Mouse (Mus musculus): ENCODE data around the gene Slc11a1. TPM values are rescaled to one million over a fixed set of nuclear protein-coding genes. Genes with fewer than 3 reads are reported as not detected.
"Not testable (repeated sequence)": the region's sequence is repeated elsewhere in the genome, so short reads cannot be mapped to it uniquely, and the experiment has no call there.

The Slc11a1 gene
- polyA plus RNA-seq, 1 experiment from 2014 or later = 3.4 TPM

DNA sequence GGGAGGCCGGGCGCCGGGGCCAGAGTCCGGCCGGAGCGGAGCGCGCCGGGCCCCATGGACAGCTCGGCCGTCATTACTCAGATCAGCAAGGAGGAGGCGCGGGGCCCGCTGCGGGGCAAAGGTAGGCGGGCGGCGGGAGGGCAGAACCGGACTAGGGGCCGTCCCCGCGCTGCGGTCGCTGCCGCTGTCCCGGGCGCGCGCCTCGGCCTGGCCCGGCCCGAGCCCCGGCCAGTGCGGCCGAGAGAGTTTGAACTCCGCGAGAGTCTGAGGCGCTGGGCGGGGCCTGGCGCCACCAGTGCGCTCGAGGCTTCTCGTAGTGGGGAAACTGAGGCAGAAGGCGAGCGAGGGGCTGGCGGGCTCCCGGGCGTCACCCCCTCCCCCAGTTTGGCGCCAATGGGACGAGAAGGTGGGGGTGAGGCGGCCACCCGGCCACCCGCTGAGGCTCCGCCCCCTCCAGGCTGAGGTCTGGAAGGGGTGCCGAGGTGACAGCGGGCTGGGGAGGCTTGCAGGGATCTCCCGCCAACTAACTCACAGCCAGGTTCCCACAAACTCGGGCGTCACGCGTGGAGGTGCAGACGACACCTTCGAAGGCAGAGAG lies 16.9 kb downstream of the Slc11a1 start:
- peak overlapping the region; percentile 72 for H3K4me3 ChIP-seq
- H3K4me2 ChIP-seq = peak overlapping the region; percentile 93
- H3K4me1 ChIP-seq (replicated peaks) = peaks cover 39% of the 10 kb centered on the region
- WGBS = under 1% methylated on average over 57 of the region's 63 CpGs
- peak overlapping the region; percentile 57 for H3K9ac ChIP-seq
- 0 out of 2 replicates have a peak, but pooled peaks cover 4% of the 10 kb centered on the region for H3K27me3 ChIP-seq
- peak; percentile 14; the same call in 1 of the 2 replicates for ATAC-seq (ENCODE audit: low FRiP score, low read depth)
- H3K27ac ChIP-seq (replicated peaks) = peak overlapping the region; percentile 75
- no peaks in the 10 kb centered on the region for H3K9me3 ChIP-seq
- H3K36me3 ChIP-seq = peaks cover 4% of the 10 kb centered on the region; the same call in 1 of the 2 replicates

GRCm38 (mm10) chr1:74392446-74392994 lies 17.5 kb downstream of the Slc11a1 start:
- peaks cover 40% of the 10 kb centered on the region for H3K4me1 ChIP-seq (replicated peaks)
- WGBS = 3% methylated on average over 16 of the region's 16 CpGs
- peak overlapping the region; percentile 93 for H3K4me2 ChIP-seq
- H3K27me3 ChIP-seq = 0 out of 2 replicates have a peak, but pooled peaks cover 4% of the 10 kb centered on the region
- H3K27ac ChIP-seq (replicated peaks) = peak overlapping the region; percentile 75
- peak overlapping the region; percentile 57 for H3K9ac ChIP-seq
- ATAC-seq (ENCODE audit: low FRiP score, low read depth) = no peak
- peaks cover 4% of the 10 kb centered on the region; the same call in 1 of the 2 replicates for H3K36me3 ChIP-seq
- peak overlapping the region; percentile 72 for H3K4me3 ChIP-seq
- no peaks in the 10 kb centered on the region for H3K9me3 ChIP-seq

DNA sequence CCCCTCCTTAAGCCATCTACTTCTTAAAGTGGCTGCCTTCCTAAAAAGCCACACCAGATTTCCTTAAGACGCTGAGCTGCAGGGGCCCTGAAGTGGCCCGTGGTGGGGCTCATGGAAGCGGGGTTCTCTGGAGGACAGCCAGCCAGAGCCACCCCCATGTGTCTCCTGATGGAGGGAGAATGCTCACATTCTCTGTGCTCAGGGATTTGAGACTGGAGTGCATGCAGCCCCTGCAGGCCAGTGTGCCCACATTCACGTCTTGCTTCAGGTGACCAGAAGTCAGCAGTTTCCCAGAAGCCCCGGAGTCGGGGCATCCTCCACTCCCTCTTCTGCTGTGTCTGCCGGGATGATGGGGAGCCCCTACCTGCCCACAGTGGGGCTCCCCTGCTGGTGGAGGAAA lies 18.0 kb downstream of the Slc11a1 start:
- Histone ChIP-seq H3K36me3 (peaks cover 4% of the 10 kb centered on the region; the same call in 1 of the 2 replicates), H3K27ac (replicated peaks) (no peak overlapping the region), H3K9ac (peak overlapping the region; percentile 57), H3K4me3 (peak overlapping the region; percentile 72), H3K27me3 (0 out of 2 replicates have a peak, but pooled peaks cover 4% of the 10 kb centered on the region), H3K4me2 (peak overlapping the region; percentile 93), H3K9me3 (no peaks in the 10 kb centered on the region), H3K4me1 (replicated peaks) (peaks cover 43% of the 10 kb centered on the region)
- 46% methylated on average over 7 of the region's 7 CpGs for WGBS
- ATAC-seq (ENCODE audit: low FRiP score, low read depth) = no peak

GRCm38 (mm10) chr1:74393697-74394096 lies 18.7 kb downstream of the Slc11a1 start:
- H3K4me2 ChIP-seq = peak overlapping the region; percentile 93; the same call in 1 of the 2 replicates
- WGBS = 86% methylated on average over 9 of the region's 9 CpGs
- 0 out of 2 replicates have a peak, but pooled peaks cover 4% of the 10 kb centered on the region for H3K27me3 ChIP-seq
- no peak overlapping the region for H3K9ac ChIP-seq
- ATAC-seq (ENCODE audit: low FRiP score, low read depth) = no peak
- H3K36me3 ChIP-seq = peaks cover 4% of the 10 kb centered on the region; the same call in 1 of the 2 replicates
- no peak overlapping the region for H3K27ac ChIP-seq (replicated peaks)
- no peak overlapping the region for H3K4me3 ChIP-seq
- H3K4me1 ChIP-seq (replicated peaks) = peaks cover 48% of the 10 kb centered on the region
- H3K9me3 ChIP-seq = no peaks in the 10 kb centered on the region

DNA sequence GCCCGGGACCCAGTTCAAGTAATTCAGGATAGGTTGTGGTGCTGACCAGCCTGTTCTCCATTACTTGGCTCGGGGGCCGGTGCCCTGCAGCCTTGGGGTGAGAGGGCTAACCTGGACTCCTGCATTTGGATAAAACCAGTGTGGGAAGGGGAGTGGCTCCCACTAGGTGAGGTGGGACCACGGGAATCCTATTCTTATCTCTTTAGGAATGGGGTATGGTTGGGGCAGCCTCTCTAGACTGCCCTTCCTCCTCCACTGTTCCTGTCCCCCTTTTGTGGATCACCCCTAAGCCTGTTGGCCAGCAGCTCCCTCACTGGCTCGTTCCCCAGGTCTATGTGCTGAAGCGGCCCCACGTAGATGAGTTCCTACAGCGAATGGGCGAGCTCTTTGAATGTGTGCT lies 19.3 kb downstream of the Slc11a1 start:
- Histone ChIP-seq H3K4me1 (replicated peaks) (peaks cover 48% of the 10 kb centered on the region), H3K9me3 (no peaks in the 10 kb centered on the region), H3K9ac (no peak overlapping the region), H3K4me3 (no peak overlapping the region), H3K4me2 (no peak overlapping the region), H3K27ac (replicated peaks) (no peak overlapping the region), H3K27me3 (0 out of 2 replicates have a peak, but pooled peaks cover 4% of the 10 kb centered on the region), H3K36me3 (peaks cover 4% of the 10 kb centered on the region; the same call in 1 of the 2 replicates)
- no peak for ATAC-seq (ENCODE audit: low FRiP score, low read depth)
- WGBS = 93% methylated on average over 9 of the region's 9 CpGs

DNA sequence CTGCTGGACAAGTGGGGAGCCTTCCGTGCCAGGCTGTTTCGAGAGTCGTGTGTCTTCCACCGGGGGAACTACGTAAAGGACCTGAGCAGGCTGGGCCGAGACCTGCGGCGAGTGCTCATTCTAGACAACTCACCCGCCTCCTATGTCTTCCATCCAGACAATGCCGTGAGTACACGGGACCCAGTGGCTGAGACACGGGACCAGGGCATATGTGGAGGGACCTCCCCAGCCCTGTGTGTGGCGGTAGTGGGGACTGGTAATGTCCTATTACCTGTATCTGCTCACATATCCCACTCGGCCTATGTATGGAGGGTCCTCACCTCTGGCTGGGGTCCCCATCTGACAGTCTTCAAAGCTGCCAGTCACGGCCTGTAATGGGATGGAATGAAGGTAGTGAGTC lies 19.9 kb downstream of the Slc11a1 start:
- Histone ChIP-seq H3K4me2 (no peak overlapping the region), H3K27ac (replicated peaks) (no peak overlapping the region), H3K36me3 (peaks cover 4% of the 10 kb centered on the region; the same call in 1 of the 2 replicates), H3K4me1 (replicated peaks) (peaks cover 45% of the 10 kb centered on the region), H3K9me3 (no peaks in the 10 kb centered on the region), H3K4me3 (no peak overlapping the region), H3K27me3 (0 out of 2 replicates have a peak, but pooled peaks cover 4% of the 10 kb centered on the region), H3K9ac (no peak overlapping the region)
- WGBS = 90% methylated on average over 15 of the region's 15 CpGs
- ATAC-seq (ENCODE audit: low FRiP score, low read depth) = no peak

DNA sequence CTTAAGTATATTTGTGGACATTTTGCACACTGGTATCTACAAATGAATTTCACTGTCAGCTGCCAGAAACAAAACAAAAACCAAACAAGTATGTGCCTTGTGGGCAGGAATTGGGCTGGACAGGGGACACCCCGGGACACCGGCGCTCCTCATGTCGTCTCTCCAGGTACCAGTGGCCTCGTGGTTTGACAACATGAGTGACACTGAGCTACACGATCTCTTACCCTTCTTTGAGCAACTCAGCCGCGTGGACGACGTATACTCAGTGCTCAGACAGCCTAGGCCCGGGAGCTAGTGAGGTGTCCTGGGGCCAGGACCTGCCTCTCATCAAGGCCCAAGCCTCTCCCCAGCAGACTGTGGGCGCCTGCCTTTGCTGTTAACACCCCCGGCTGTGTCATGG lies 20.3 kb downstream of the Slc11a1 start:
- ATAC-seq (ENCODE audit: low FRiP score, low read depth) = no peak
- WGBS = 87% methylated on average over 12 of the region's 13 CpGs

DNA sequence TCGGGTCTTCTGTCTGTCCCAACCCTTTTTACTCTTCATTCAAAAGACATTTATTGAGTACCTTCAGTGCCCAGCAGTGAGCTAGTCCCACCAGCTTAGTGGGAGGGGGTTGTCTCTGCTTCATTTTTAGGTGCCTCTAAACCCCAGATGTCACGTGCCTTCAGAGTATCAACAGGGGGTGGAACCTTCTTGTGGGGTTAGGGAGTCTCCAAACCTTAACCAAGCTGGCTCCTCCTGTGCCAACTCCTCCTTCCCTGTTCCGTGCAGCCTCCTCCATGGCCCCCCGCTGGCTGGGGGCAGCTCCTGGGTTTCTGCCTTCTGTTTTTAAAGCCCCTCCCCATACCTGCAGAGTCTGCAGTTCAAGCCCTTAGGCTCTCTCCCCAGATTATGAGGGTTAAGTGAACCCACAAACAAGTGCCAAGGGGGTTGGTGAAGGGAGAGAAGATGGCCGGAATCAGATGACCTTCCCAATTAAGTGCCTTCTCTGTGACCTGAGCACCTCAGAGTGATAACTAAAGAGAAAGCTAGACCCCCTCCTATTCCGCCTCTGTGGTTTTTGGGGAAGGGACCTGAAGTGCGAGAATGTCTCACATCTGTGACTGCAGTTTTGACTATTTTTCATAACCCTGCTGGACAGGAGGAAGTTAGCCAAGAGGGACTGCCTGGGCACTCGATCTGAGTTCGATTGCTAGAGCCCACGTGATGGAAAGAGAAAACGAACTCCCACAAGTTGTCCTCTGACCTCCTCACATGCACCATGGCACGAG lies 21.6 kb downstream of the Slc11a1 start:
- H3K36me3 ChIP-seq; H3K27me3 ChIP-seq; ATAC-seq (ENCODE audit: low FRiP score, low read depth); H3K9me3 ChIP-seq: not testable (repeated sequence)
- peak overlapping the region; percentile 96 for H3K4me2 ChIP-seq
- peak overlapping the region; percentile 55 for H3K4me3 ChIP-seq
- peaks cover 34% of the 10 kb centered on the region for H3K4me1 ChIP-seq (replicated peaks)
- H3K27ac ChIP-seq (replicated peaks) = peak overlapping the region; percentile 62; the same call in 1 of the 2 replicates
- WGBS = 11% methylated on average over 12 of the region's 12 CpGs
- peak overlapping the region; percentile 48; the same call in 1 of the 2 replicates for H3K9ac ChIP-seq

More for the DNA sequence above, 20.3 kb downstream of the Slc11a1 start:
- Histone ChIP-seq H3K36me3 (peaks cover 4% of the 10 kb centered on the region; the same call in 1 of the 2 replicates), H3K4me2 (no peak overlapping the region), H3K4me3 (no peak overlapping the region), H3K4me1 (replicated peaks) (peaks cover 40% of the 10 kb centered on the region), H3K27me3 (0 out of 2 replicates have a peak, but pooled peaks cover 4% of the 10 kb centered on the region), H3K27ac (replicated peaks) (no peak overlapping the region), H3K9me3 (no peaks in the 10 kb centered on the region), H3K9ac (no peak overlapping the region)

DNA sequence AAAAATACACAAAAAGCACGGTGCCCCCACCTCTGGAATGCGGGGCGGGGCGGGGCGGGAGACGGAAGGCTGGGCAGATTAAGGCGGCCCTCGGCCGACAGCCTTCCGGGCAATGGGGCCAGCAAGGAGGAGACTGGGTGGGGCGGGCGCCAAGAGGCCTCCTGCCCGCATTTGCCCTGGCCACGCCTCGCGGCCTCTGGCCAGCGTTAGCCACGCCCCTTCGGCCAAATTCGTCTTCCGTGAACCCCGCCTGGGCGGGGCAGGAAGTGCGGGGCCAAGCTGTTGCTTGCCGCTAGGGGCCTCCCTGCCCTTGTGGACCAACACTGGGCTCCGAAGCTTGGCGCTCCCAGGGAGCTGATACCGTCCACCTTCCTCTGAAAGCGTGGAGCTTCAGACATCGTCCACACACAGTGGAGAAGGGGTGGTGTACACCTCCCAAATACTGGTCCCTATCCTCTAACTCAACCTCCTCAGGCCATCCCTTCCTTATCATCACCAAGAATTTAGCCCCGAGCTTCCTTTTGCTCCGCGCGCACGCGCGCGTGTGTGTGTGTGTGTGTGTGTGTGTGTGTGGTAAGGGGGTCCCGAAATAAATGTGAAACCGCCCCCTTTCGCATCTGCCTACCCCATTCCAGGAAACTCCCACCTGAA lies 22.4 kb downstream of the Slc11a1 start:
- peak; percentile 87 for ATAC-seq (ENCODE audit: low FRiP score, low read depth)
- peaks cover 4% of the 10 kb centered on the region; the same call in 1 of the 2 replicates for H3K36me3 ChIP-seq
- H3K4me3 ChIP-seq = peak overlapping the region; percentile 55
- no peaks in the 10 kb centered on the region for H3K9me3 ChIP-seq
- H3K27ac ChIP-seq (replicated peaks) = peak overlapping the region; percentile 62
- no peaks in the 10 kb centered on the region for H3K27me3 ChIP-seq
- peaks cover 28% of the 10 kb centered on the region for H3K4me1 ChIP-seq (replicated peaks)
- peak overlapping the region; percentile 48 for H3K9ac ChIP-seq
- WGBS = 0% methylated on average over 37 of the region's 41 CpGs
- H3K4me2 ChIP-seq = peak overlapping the region; percentile 96

GRCm38 (mm10) chr1:74397919-74398451 lies 23.0 kb downstream of the Slc11a1 start:
- Histone ChIP-seq H3K9ac (peak overlapping the region; percentile 48; the same call in 1 of the 2 replicates), H3K36me3 (peaks cover 4% of the 10 kb centered on the region; the same call in 1 of the 2 replicates), H3K4me2 (peak overlapping the region; percentile 96), H3K27me3 (no peaks in the 10 kb centered on the region), H3K27ac (replicated peaks) (peak overlapping the region; percentile 62), H3K9me3 (no peaks in the 10 kb centered on the region), H3K4me1 (replicated peaks) (peaks cover 23% of the 10 kb centered on the region), H3K4me3 (peak overlapping the region; percentile 55)
- 6% methylated on average over 11 of the region's 11 CpGs for WGBS
- ATAC-seq (ENCODE audit: low FRiP score, low read depth) = no peak

DNA sequence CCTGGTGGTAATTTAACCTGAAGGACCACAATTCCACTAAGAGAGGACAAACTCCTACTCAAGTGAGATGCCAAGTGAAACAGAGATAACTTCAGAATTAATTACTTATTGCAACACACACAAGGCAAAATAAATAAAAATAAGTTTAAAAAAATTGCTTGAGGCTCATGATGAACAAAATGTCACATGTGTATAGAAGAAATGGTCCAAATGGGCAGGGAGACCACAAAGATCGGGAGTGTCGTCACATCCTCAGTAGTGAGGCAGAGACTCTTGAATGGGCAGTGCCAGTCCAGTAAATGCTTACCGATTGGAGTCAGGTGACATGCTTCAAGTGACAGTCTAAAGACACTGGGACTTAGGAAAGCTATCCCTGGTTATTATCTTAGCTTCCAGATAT lies 25.5 kb downstream of the Slc11a1 start:
- no peaks in the 10 kb centered on the region for H3K36me3 ChIP-seq
- whole genome bisulfite sequencing = 81% methylated on average over 3 of the region's 3 CpGs
- no peak overlapping the region for H3K9ac ChIP-seq
- H3K4me2 ChIP-seq = no peak overlapping the region
- no peaks in the 10 kb centered on the region for H3K9me3 ChIP-seq
- H3K27ac ChIP-seq (replicated peaks) = no peak overlapping the region
- no peaks in the 10 kb centered on the region for H3K27me3 ChIP-seq
- no peak overlapping the region for H3K4me3 ChIP-seq
- no peak for ATAC-seq (ENCODE audit: low FRiP score, low read depth)
- peaks cover 18% of the 10 kb centered on the region; the same call in 1 of the 2 replicates for H3K4me1 ChIP-seq (replicated peaks)

Measured in hindbrain, embryonic 15.5 days (tissue).